Mouse (Mus musculus) midbrain, embryonic 16.5 days (tissue): ENCODE measurements at regions not wholly inside any gene's neighbourhood (a gene's known extent, or its start where the extent isn't known, plus 50 kb on each side); places are given as distances from the start of the nearest gene placed in this dataset.
A peak's percentile ranks its signal among the peaks of the same experiment; 100 is the strongest.

Source experiments
- ATAC-seq: fragments of 200-750 bp; cut with Nextera tagmentation; 2 replicates; pipeline ENCODE4 v1.8.0; 2017; ENCODE audit warnings: moderate TSS enrichment
- H3K27ac ChIP-seq: fragments of 300-500 bp; sonication (generic); 2 replicates; pipeline ENCODE4 v1.5.1; 2014; ENCODE audit warnings: mild to moderate bottlenecking, low read length, mixed read lengths
- H3K27me3 ChIP-seq: fragments of 300-500 bp; sonication (generic); 2 replicates; pipeline ENCODE4 v1.6.1; 2014; ENCODE audit warnings: low read depth, low read length, mixed read lengths; ENCODE audit not compliant: control insufficient read depth, insufficient read depth
- H3K36me3 ChIP-seq: fragments of 300-500 bp; sonication (generic); 2 replicates; pipeline ENCODE4 v1.6.1; 2014; ENCODE audit warnings: mild to moderate bottlenecking, low read length, moderate library complexity, mixed read lengths; ENCODE audit not compliant: control insufficient read depth, insufficient read depth
- H3K4me1 ChIP-seq: fragments of 300-500 bp; sonication (generic); 2 replicates; pipeline ENCODE4 v1.6.1; 2014; ENCODE audit warnings: mild to moderate bottlenecking, low read length, mixed read lengths; ENCODE audit not compliant: control insufficient read depth, insufficient read depth
- H3K4me2 ChIP-seq: fragments of 300-500 bp; sonication (generic); 2 replicates; pipeline ENCODE4 v1.6.1; 2014; ENCODE audit warnings: mild to moderate bottlenecking, low read length, mixed read lengths
- H3K4me3 ChIP-seq: fragments of 300-500 bp; sonication (generic); 2 replicates; pipeline ENCODE4 v1.5.1; 2014; ENCODE audit warnings: low read depth, mild to moderate bottlenecking, low read length, moderate library complexity, mixed read lengths
- H3K9ac ChIP-seq: fragments of 300-500 bp; sonication (generic); 2 replicates; pipeline ENCODE4 v1.6.1; 2014; ENCODE audit warnings: low read depth, low read length, mixed read lengths
- H3K9me3 ChIP-seq: fragments of 300-500 bp; sonication (generic); replicated peaks from 2 replicates; pipeline ENCODE4 v1.6.1; 2014; ENCODE audit warnings: mild to moderate bottlenecking, low read length, mixed read lengths; ENCODE audit not compliant: control insufficient read depth, poor library complexity, severe bottlenecking
- WGBS: fragments of 180-500 bp; shearing (Covaris S2); extraction: QIAGEN DNeasy Blood & Tissue Kit; methylation state at CpG from one replicate; pipeline ENCODE4 v1.1.7; 2014; 5-methylcytosine and 5-hydroxymethylcytosine counted together

GRCm38 (mm10) chr6:98731010-98731530 lies 388.5 kb upstream of the Gm765 start:
- H3K4me1 ChIP-seq = no peaks in the 10 kb centered on the region; the same call in 1 of the 2 replicates
- H3K27ac ChIP-seq = no peak overlapping the region
- H3K27me3 ChIP-seq = no peaks in the 10 kb centered on the region
- no peaks in the 10 kb centered on the region for H3K9me3 ChIP-seq
- no peak overlapping the region for H3K9ac ChIP-seq
- H3K36me3 ChIP-seq = no peaks in the 10 kb centered on the region
- H3K4me3 ChIP-seq = no peak overlapping the region
- ATAC-seq = no peak
- no peak overlapping the region for H3K4me2 ChIP-seq

GRCm38 (mm10) chr6:98726605-98727144 lies 384.1 kb upstream of the Gm765 start:
- H3K4me3 ChIP-seq = no peak overlapping the region
- H3K36me3 ChIP-seq = no peaks in the 10 kb centered on the region
- H3K4me1 ChIP-seq = no peaks in the 10 kb centered on the region; the same call in 1 of the 2 replicates
- no peak overlapping the region for H3K27ac ChIP-seq
- no peaks in the 10 kb centered on the region for H3K27me3 ChIP-seq
- H3K4me2 ChIP-seq = no peak overlapping the region
- WGBS = 90% methylated on average over 5 of the region's 5 CpGs
- H3K9ac ChIP-seq = no peak overlapping the region
- no peaks in the 10 kb centered on the region for H3K9me3 ChIP-seq
- ATAC-seq = no peak

- no peaks in the 10 kb centered on the region for H3K27me3 ChIP-seq
- no peak overlapping the region; the same call in 1 of the 2 replicates for H3K27ac ChIP-seq
- no peak for ATAC-seq
- no peak overlapping the region for H3K4me2 ChIP-seq
- no peaks in the 10 kb centered on the region for H3K9me3 ChIP-seq
- no peak overlapping the region for H3K9ac ChIP-seq
- H3K4me1 ChIP-seq = no peaks in the 10 kb centered on the region
- no peak overlapping the region for H3K4me3 ChIP-seq
- 73% methylated on average over 14 of the region's 14 CpGs for WGBS
- no peaks in the 10 kb centered on the region for H3K36me3 ChIP-seq
These were observed 362.5 kb upstream of the Gm765 start for GRCm38 (mm10) chr6:98704887-98705622.

- Histone ChIP-seq H3K9ac (no peak overlapping the region), H3K9me3 (no peaks in the 10 kb centered on the region), H3K36me3 (no peaks in the 10 kb centered on the region), H3K27ac (no peak overlapping the region), H3K4me2 (no peak overlapping the region), H3K27me3 (no peaks in the 10 kb centered on the region), H3K4me3 (no peak overlapping the region), H3K4me1 (no peaks in the 10 kb centered on the region)
- WGBS = 56% methylated on average over 7 of the region's 7 CpGs
- no peak for ATAC-seq
These were observed 355.0 kb upstream of the Gm765 start for GRCm38 (mm10) chr6:98697571-98697970.

- H3K4me2 ChIP-seq = no peak overlapping the region
- ATAC-seq = no peak
- WGBS = 81% methylated on average over 8 of the region's 8 CpGs
- no peak overlapping the region for H3K27ac ChIP-seq
- no peaks in the 10 kb centered on the region for H3K36me3 ChIP-seq
- no peaks in the 10 kb centered on the region for H3K4me1 ChIP-seq
- no peaks in the 10 kb centered on the region for H3K9me3 ChIP-seq
- H3K4me3 ChIP-seq = no peak overlapping the region
- H3K27me3 ChIP-seq = no peaks in the 10 kb centered on the region
- no peak overlapping the region for H3K9ac ChIP-seq
These were observed 350.9 kb upstream of the Gm765 start for GRCm38 (mm10) chr6:98693411-98693810.

- Histone ChIP-seq H3K36me3 (no peaks in the 10 kb centered on the region), H3K27me3 (no peaks in the 10 kb centered on the region), H3K9ac (no peak overlapping the region), H3K27ac (no peak overlapping the region), H3K9me3 (no peaks in the 10 kb centered on the region), H3K4me3 (no peak overlapping the region), H3K4me2 (no peak overlapping the region), H3K4me1 (no peaks in the 10 kb centered on the region)
- ATAC-seq = no peak
- WGBS = 66% methylated on average over 9 of the region's 9 CpGs
These were observed 347.6 kb upstream of the Gm765 start for GRCm38 (mm10) chr6:98690133-98690532.

GRCm38 (mm10) chr6:98689395-98689794 lies 346.8 kb upstream of the Gm765 start:
- Histone ChIP-seq H3K27me3 (no peaks in the 10 kb centered on the region), H3K4me1 (no peaks in the 10 kb centered on the region), H3K36me3 (no peaks in the 10 kb centered on the region), H3K9ac (no peak overlapping the region), H3K4me2 (no peak overlapping the region), H3K4me3 (no peak overlapping the region), H3K9me3 (no peaks in the 10 kb centered on the region), H3K27ac (no peak overlapping the region)
- 87% methylated on average over 3 of the region's 3 CpGs for WGBS
- ATAC-seq = no peak

- ATAC-seq = no peak
These were observed 346.1 kb upstream of the Gm765 start for GRCm38 (mm10) chr6:98688624-98689023.

GRCm38 (mm10) chr6:98666388-98666989 lies 323.9 kb upstream of the Gm765 start:
- WGBS = 11% methylated on average over 11 of the region's 11 CpGs

More at GRCm38 (mm10) chr6:98688624-98689023, 346.1 kb upstream of the Gm765 start:
- no peak overlapping the region for H3K4me3 ChIP-seq
- no peaks in the 10 kb centered on the region for H3K27me3 ChIP-seq
- no peak overlapping the region for H3K9ac ChIP-seq
- H3K27ac ChIP-seq = no peak overlapping the region
- H3K9me3 ChIP-seq = no peaks in the 10 kb centered on the region
- 96% methylated on average over 2 of the region's 2 CpGs for WGBS
- no peak overlapping the region for H3K4me2 ChIP-seq
- H3K36me3 ChIP-seq = no peaks in the 10 kb centered on the region
- no peaks in the 10 kb centered on the region for H3K4me1 ChIP-seq

More at GRCm38 (mm10) chr6:98666388-98666989, 323.9 kb upstream of the Gm765 start:
- H3K9ac ChIP-seq = no peak overlapping the region
- peaks cover 3% of the 10 kb centered on the region; the same call in 1 of the 2 replicates for H3K4me1 ChIP-seq
- H3K9me3 ChIP-seq = 0 out of 2 replicates have a peak, but pooled peaks cover 3% of the 10 kb centered on the region
- H3K4me3 ChIP-seq = no peak overlapping the region
- H3K27me3 ChIP-seq = no peaks in the 10 kb centered on the region
- no peak for ATAC-seq
- H3K36me3 ChIP-seq = no peaks in the 10 kb centered on the region
- no peak overlapping the region for H3K27ac ChIP-seq
- H3K4me2 ChIP-seq = peak overlapping the region; percentile 21; the same call in 1 of the 2 replicates
